Mouse (Mus musculus): Measurements from ENCODE around the gene Alox5. TPM values are rescaled to one million over a fixed set of nuclear protein-coding genes. Genes with fewer than 3 reads are reported as not detected.
A peak's percentile ranks its signal among the peaks of the same experiment; 100 is the strongest.

The Alox5 gene
- total and polyA plus RNA-seq, 3 experiments: not detected

- Histone ChIP-seq H3K27ac (ENCODE audit: insufficient read depth, low read depth) (no peak overlapping the region), H3K4me1 (ENCODE audit: control insufficient read depth in 1 of 2, insufficient read depth in 2 of 2) (peaks cover 4 to 13% of the 10 kb centered on the region in 2 experiments; a peak in 2 of 4 replicates), H3K79me2 (replicated peaks; ENCODE audit: control insufficient read depth, extremely low read depth, insufficient read depth, poor library complexity, severe bottlenecking) (no peaks in the 10 kb centered on the region), H3K9ac (ENCODE audit: insufficient read depth, low read depth) (no peak overlapping the region), H3K4me2 (ENCODE audit: insufficient read depth, low read depth, poor library complexity, severe bottlenecking) (no peak overlapping the region), H3K4me3 (replicated peaks in 1 of 3; ENCODE audit: low read depth in 2 of 3, low read length in 2 of 3, poor library complexity in 1 of 3) (no peak overlapping the region), H3K9me3 (replicated peaks; ENCODE audit: low read length) (peaks cover 6% of the 10 kb centered on the region), H3K27me3 (replicated peaks) (no peaks in the 10 kb centered on the region), H3K36me3 (replicated peaks in 1 of 2; ENCODE audit: control insufficient read depth in 1 of 2, insufficient read depth in 1 of 2, low read length in 1 of 2) (no peaks in the 10 kb centered on the region)
- dilution Hi-C loops (cut with MboI; ENCODE audit: extremely low pct_ligation_motif_present, extremely low pct_unique_long_range_greater_than_20kb, low sequenced_read_pairs) (no loop called here), in situ Hi-C loops (cut with MboI; ENCODE audit: low pct_ligation_motif_present, low pct_unique_long_range_greater_than_20kb, low sequenced_read_pairs) (loop anchor here (10.0 kb wide), 1 partner anchor 137 kb away; no protein-coding TSS in a partner anchor)
- TF ChIP-seq EP300 (IDR thresholded peaks at IDR 0.05; ENCODE audit: low read length): no peak
- TF ChIP-seq USF1 (IDR thresholded peaks at IDR 0.05; ENCODE audit: low read depth, low read length): no peak
- no peak for TF ChIP-seq ZMIZ1 (IDR thresholded peaks at IDR 0.05; ENCODE audit: low read depth, low read length)
- TF ChIP-seq MAZ (IDR thresholded peaks at IDR 0.05; ENCODE audit: low read depth, low read length): no peak
- peak; percentile 79 for TF ChIP-seq SMC3 (IDR thresholded peaks at IDR 0.05; ENCODE audit: low read depth, low read length)
- TF ChIP-seq MXI1 (IDR thresholded peaks at IDR 0.05; ENCODE audit: low read depth, low read length): no peak
- no peak for TF ChIP-seq JUN (IDR thresholded peaks at IDR 0.05; ENCODE audit: insufficient read depth, low read depth, low read length)
- no peak for TF ChIP-seq ZKSCAN1 (IDR thresholded peaks at IDR 0.05; ENCODE audit: borderline replicate concordance, low read depth, low read length)
- TF ChIP-seq ETS1 (conservative IDR thresholded peaks at IDR 0.05; ENCODE audit: low read depth, low read length): no peak
- TF ChIP-seq IRF4 (IDR thresholded peaks at IDR 0.05; ENCODE audit: low read depth, low read length): no peak
- TF ChIP-seq CTCF (conservative IDR thresholded peaks at IDR 0.05 in 1 of 2, IDR thresholded peaks at IDR 0.05 in 1 of 2; ENCODE audit: low read depth in 2 of 2, low read length in 2 of 2): peak; percentile 47 to 80; a peak in 3 of 4 replicates
- no peak for TF ChIP-seq CHD2 (IDR thresholded peaks at IDR 0.05; ENCODE audit: low read length)
- TF ChIP-seq CHD1 (IDR thresholded peaks at IDR 0.05; ENCODE audit: low read depth, low read length): no peak
- no peak for TF ChIP-seq BHLHE40 (IDR thresholded peaks at IDR 0.05; ENCODE audit: low read depth, low read length)
- TF ChIP-seq RAD21 (IDR thresholded peaks at IDR 0.05; ENCODE audit: low read depth, low read length): peak; percentile 76
- peak; percentile 39 for DNase-seq (ENCODE audit: extremely low read depth)
These were observed 32.7 kb downstream of the Alox5 start for GRCm38 (mm10) chr6:116428282-116428681.

DNA sequence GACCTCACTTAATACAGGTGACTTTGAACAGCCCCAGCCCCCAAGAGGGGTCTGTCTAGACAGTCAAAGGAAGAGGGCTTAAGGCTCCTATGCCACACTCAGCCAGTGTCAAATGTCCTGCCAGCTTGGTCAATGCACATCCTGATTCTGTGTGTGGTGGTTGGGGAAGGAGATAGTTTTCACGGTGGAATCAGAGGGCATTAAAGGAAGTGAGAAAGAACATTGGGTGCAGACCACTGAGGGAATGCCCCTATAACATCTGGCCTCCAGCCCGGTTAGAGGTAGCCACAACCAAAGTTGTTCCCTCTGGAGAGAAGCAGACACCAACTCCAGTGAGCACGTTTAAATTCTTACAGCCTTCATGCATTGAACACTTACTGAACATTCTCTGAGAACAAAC lies 33.4 kb downstream of the Alox5 start:
- in situ Hi-C loops (cut with MboI; ENCODE audit: low pct_ligation_motif_present, low pct_unique_long_range_greater_than_20kb, low sequenced_read_pairs) (loop anchor here (10.0 kb wide), 1 partner anchor 137 kb away; no protein-coding TSS in a partner anchor), dilution Hi-C loops (cut with MboI; ENCODE audit: extremely low pct_ligation_motif_present, extremely low pct_unique_long_range_greater_than_20kb, low sequenced_read_pairs) (no loop called here)
- H3K9me3 ChIP-seq (replicated peaks; ENCODE audit: low read length): peaks cover 6% of the 10 kb centered on the region
- no peak for TF ChIP-seq ELF1 (IDR thresholded peaks at IDR 0.05; ENCODE audit: low read depth, low read length)
- TF ChIP-seq PAX5 (IDR thresholded peaks at IDR 0.05; ENCODE audit: low read length): no peak
- TF ChIP-seq CHD2 (IDR thresholded peaks at IDR 0.05; ENCODE audit: low read length): no peak
- no peak for TF ChIP-seq KAT2A (IDR thresholded peaks at IDR 0.05; ENCODE audit: insufficient replicate concordance, low read length)
- TF ChIP-seq RAD21 (IDR thresholded peaks at IDR 0.05; ENCODE audit: low read depth, low read length): no peak
- no peak for TF ChIP-seq IRF4 (IDR thresholded peaks at IDR 0.05; ENCODE audit: low read depth, low read length)
- no peak for TF ChIP-seq USF1 (IDR thresholded peaks at IDR 0.05; ENCODE audit: low read depth, low read length)
- no peak for TF ChIP-seq HCFC1 (IDR thresholded peaks at IDR 0.05; ENCODE audit: low read depth, low read length)
- TF ChIP-seq ZMIZ1 (IDR thresholded peaks at IDR 0.05; ENCODE audit: low read depth, low read length): no peak
- no peak overlapping the region for H3K4me2 ChIP-seq (ENCODE audit: insufficient read depth, low read depth, poor library complexity, severe bottlenecking)
- no peaks in the 10 kb centered on the region for H3K36me3 ChIP-seq (replicated peaks in 1 of 2; ENCODE audit: control insufficient read depth in 1 of 2, insufficient read depth in 1 of 2, low read length in 1 of 2)
- H3K27me3 ChIP-seq (replicated peaks): no peaks in the 10 kb centered on the region
- H3K27ac ChIP-seq (ENCODE audit: insufficient read depth, low read depth): no peak overlapping the region
- no peak for DNase-seq (ENCODE audit: extremely low read depth)
- no peaks in the 10 kb centered on the region for H3K79me2 ChIP-seq (replicated peaks; ENCODE audit: control insufficient read depth, extremely low read depth, insufficient read depth, poor library complexity, severe bottlenecking)
- H3K4me1 ChIP-seq (ENCODE audit: control insufficient read depth in 1 of 2, insufficient read depth in 2 of 2): peaks cover 4 to 13% of the 10 kb centered on the region in 2 experiments; a peak in 2 of 4 replicates
- H3K4me3 ChIP-seq (replicated peaks in 1 of 3; ENCODE audit: low read depth in 2 of 3, low read length in 2 of 3, poor library complexity in 1 of 3): no peak overlapping the region
- H3K9ac ChIP-seq (ENCODE audit: insufficient read depth, low read depth): no peak overlapping the region

Data from CH12.LX (cell line).